Mouse (Mus musculus) right cerebral cortex, postnatal 10 days (tissue): ENCODE results near the gene Polr2m.
"Not testable (repeated sequence)": the region's sequence is repeated elsewhere in the genome, so short reads cannot be mapped to it uniquely, and the experiment has no call there.

Experiments
- DNase-seq, 2 experiments: peaks; one replicate each; pipeline ENCODE4 v3.0.0; 2021; ENCODE audit warnings: low spot score in 2 of 2

Gene Polr2m

GRCm38 (mm10) chr9:71485475-71486094 lies at the start of gene Polr2m:
TSS of gene Polr2m (minus strand) at chr9:71485935.
- peak; percentile 95 to 96 for DNase-seq

GRCm38 (mm10) chr9:71535036-71535435 lies 49.3 kb upstream of the Polr2m start:
- peak in 1 of 2 experiments; percentile 36 for DNase-seq

- DNase-seq = no peak
These were observed 44.2 kb upstream of the Polr2m start for GRCm38 (mm10) chr9:71529960-71530359.

GRCm38 (mm10) chr9:71527438-71527837 lies 41.7 kb upstream of the Polr2m start:
- DNase-seq = no peak

- DNase-seq = no peak
These were observed 38.2 kb upstream of the Polr2m start for GRCm38 (mm10) chr9:71523901-71524300.

GRCm38 (mm10) chr9:71519836-71520235 lies 34.1 kb upstream of the Polr2m start:
- DNase-seq = no peak

GRCm38 (mm10) chr9:71517487-71517886 lies 31.8 kb upstream of the Polr2m start:
- no peak for DNase-seq

- no peak for DNase-seq
These were observed 30.1 kb upstream of the Polr2m start for GRCm38 (mm10) chr9:71515862-71516261.

GRCm38 (mm10) chr9:71513566-71513965 lies 27.8 kb upstream of the Polr2m start:
- no peak for DNase-seq

- DNase-seq = no peak
These were observed 27.2 kb upstream of the Polr2m start for GRCm38 (mm10) chr9:71512899-71513298.

- peak in 1 of 2 experiments; percentile 23 for DNase-seq
These were observed 12.9 kb upstream of the Polr2m start for GRCm38 (mm10) chr9:71498391-71499182.

- no peak for DNase-seq
These were observed 10.9 kb upstream of the Polr2m start for GRCm38 (mm10) chr9:71496637-71497036.

- DNase-seq = no peak
These were observed 8.0 kb upstream of the Polr2m start for GRCm38 (mm10) chr9:71493771-71494170.

- DNase-seq = no peak
These were observed 6.7 kb upstream of the Polr2m start for GRCm38 (mm10) chr9:71492296-71493025.

GRCm38 (mm10) chr9:71490076-71490475 lies 4.3 kb upstream of the Polr2m start:
- no peak for DNase-seq

GRCm38 (mm10) chr9:71486127-71486526 lies 392 bp upstream of the Polr2m start:
- no peak for DNase-seq

GRCm38 (mm10) chr9:71484871-71485474 lies 762 bp downstream of the Polr2m start:
- DNase-seq = no peak

GRCm38 (mm10) chr9:71483872-71484271 lies 1.9 kb downstream of the Polr2m start:
- not testable (repeated sequence) for DNase-seq

GRCm38 (mm10) chr9:71480305-71480704 lies 5.4 kb downstream of the Polr2m start:
- DNase-seq = no peak

GRCm38 (mm10) chr9:71479413-71479812 lies 6.3 kb downstream of the Polr2m start:
- DNase-seq = no peak

- DNase-seq = no peak
These were observed 7.1 kb downstream of the Polr2m start for GRCm38 (mm10) chr9:71478596-71478995.

GRCm38 (mm10) chr9:71476601-71477000 lies 9.1 kb downstream of the Polr2m start:
- DNase-seq = no peak
